Mouse (Mus musculus) lung, postnatal 0 days (tissue): ENCODE measurements around the gene Gm28635. TPM values are rescaled to one million over a fixed set of nuclear protein-coding genes. Genes with fewer than 3 reads are reported as not detected.
A peak's percentile ranks its signal among the peaks of the same experiment; 100 is the strongest.

Experiments used
- ATAC-seq: fragments of 200-750 bp; cut with Nextera tagmentation; 2 replicates; pipeline ENCODE4 v1.8.0; 2017; ENCODE audit warnings: moderate library complexity
- DNase-seq: peaks from one replicate; pipeline ENCODE4 v3.0.0-alpha.2; 2016; ENCODE audit warnings: low spot score
- H3K27ac ChIP-seq: fragments of 300-500 bp; sonication (generic); 2 replicates; pipeline ENCODE4 v1.5.1; 2014; ENCODE audit warnings: antibody characterized with exemption, mild to moderate bottlenecking, low read length, mixed read lengths
- H3K27me3 ChIP-seq: fragments of 300-500 bp; sonication (generic); replicated peaks from 2 replicates; pipeline ENCODE4 v1.6.1; 2014; ENCODE audit warnings: low read length, mixed read lengths; ENCODE audit not compliant: insufficient read depth
- H3K36me3 ChIP-seq: fragments of 300-500 bp; sonication (generic); 2 replicates; pipeline ENCODE4 v1.6.1; 2014; ENCODE audit warnings: low read length, mixed read lengths; ENCODE audit not compliant: insufficient read depth
- H3K4me1 ChIP-seq: fragments of 300-500 bp; sonication (generic); 2 replicates; pipeline ENCODE4 v1.6.1; 2014; ENCODE audit warnings: antibody characterized with exemption, low read depth, low read length, mixed read lengths; ENCODE audit not compliant: insufficient read depth
- H3K4me2 ChIP-seq: fragments of 300-500 bp; sonication (generic); replicated peaks from 2 replicates; pipeline ENCODE4 v1.6.1; 2014; ENCODE audit warnings: low read depth, mild to moderate bottlenecking, low read length, moderate library complexity, mixed read lengths
- H3K4me3 ChIP-seq: fragments of 300-500 bp; sonication (generic); 2 replicates; pipeline ENCODE4 v1.5.1; 2014; ENCODE audit warnings: low read depth, low read length
- H3K9ac ChIP-seq: fragments of 300-500 bp; sonication (generic); replicated peaks from 2 replicates; pipeline ENCODE4 v1.6.1; 2014; ENCODE audit warnings: low read depth, mild to moderate bottlenecking
- H3K9me3 ChIP-seq: fragments of 300-500 bp; sonication (generic); 2 replicates; pipeline ENCODE4 v1.6.1; 2016; ENCODE audit warnings: low read length, mixed read lengths
- CTCF ChIP-seq: IDR thresholded peaks from 2 replicates; pipeline ENCODE4 v1.5.1; 2016; ENCODE audit warnings: antibody characterized with exemption, mild to moderate bottlenecking
- EP300 ChIP-seq: IDR thresholded peaks from 2 replicates; pipeline ENCODE4 v1.6.1; 2016; ENCODE audit warnings: antibody characterized with exemption, mild to moderate bottlenecking, control low read depth
- WGBS: fragments of 180-500 bp; shearing (Covaris S2); extraction: QIAGEN DNeasy Blood & Tissue Kit; methylation state at CpG from one replicate; pipeline ENCODE4 v1.1.7; 2014; 5-methylcytosine and 5-hydroxymethylcytosine counted together
- polyA plus RNA-seq: library from polyadenylated mRNA; unstranded; fragments of >200 nt; fragmentation: Nextera tagmentation; extraction: Ambion mirVana; gene quantifications from 2 replicates; pipeline ENCODE4 v1.2.1, GENCODE M21; 2015

Gm28635 gene
- polyA plus RNA-seq, 1 experiment from 2014 or later, result not detected

GRCm38 (mm10) chr2:84721182-84721581 lies 43.3 kb upstream of the Gm28635 start:
- no peaks in the 10 kb centered on the region for H3K9me3 ChIP-seq
- H3K27me3 ChIP-seq, result no peaks in the 10 kb centered on the region
- no peak for DNase-seq
- H3K9ac ChIP-seq, result no peak overlapping the region
- H3K36me3 ChIP-seq, result peaks cover 10% of the 10 kb centered on the region; the same call in 1 of the 2 replicates
- 74% methylated on average over 3 of the region's 3 CpGs for WGBS
- no peak for TF ChIP-seq CTCF
- no peak for TF ChIP-seq EP300
- ATAC-seq, result no peak
- H3K4me1 ChIP-seq, result peaks cover under 1% of the 10 kb centered on the region; the same call in 1 of the 2 replicates
- H3K4me3 ChIP-seq, result no peak overlapping the region
- no peak overlapping the region for H3K27ac ChIP-seq
- H3K4me2 ChIP-seq, result no peak overlapping the region

GRCm38 (mm10) chr2:84720718-84721117 lies 42.9 kb upstream of the Gm28635 start:
- Histone ChIP-seq H3K27me3 (no peaks in the 10 kb centered on the region), H3K36me3 (peaks cover 10% of the 10 kb centered on the region; the same call in 1 of the 2 replicates), H3K9me3 (no peaks in the 10 kb centered on the region), H3K9ac (no peak overlapping the region), H3K4me2 (no peak overlapping the region), H3K4me3 (no peak overlapping the region), H3K27ac (no peak overlapping the region), H3K4me1 (no peaks in the 10 kb centered on the region; the same call in 1 of the 2 replicates)
- TF ChIP-seq EP300 (no peak), CTCF (no peak)
- DNase-seq (no peak), ATAC-seq (no peak)
- WGBS, result 89% methylated on average over 2 of the region's 2 CpGs

GRCm38 (mm10) chr2:84717357-84717756 lies 39.5 kb upstream of the Gm28635 start:
- Histone ChIP-seq H3K4me2 (no peak overlapping the region), H3K4me1 (no peaks in the 10 kb centered on the region; the same call in 1 of the 2 replicates)

GRCm38 (mm10) chr2:84716423-84717355 lies 38.8 kb upstream of the Gm28635 start:
- H3K4me1 ChIP-seq, result no peaks in the 10 kb centered on the region; the same call in 1 of the 2 replicates
- no peaks in the 10 kb centered on the region for H3K27me3 ChIP-seq
- WGBS, result 21% methylated on average over 9 of the region's 9 CpGs
- no peaks in the 10 kb centered on the region for H3K9me3 ChIP-seq
- no peaks in the 10 kb centered on the region for H3K36me3 ChIP-seq
- H3K9ac ChIP-seq, result peak overlapping the region; percentile 70; the same call in 1 of the 2 replicates
- peak overlapping the region; percentile 92 for H3K4me3 ChIP-seq
- no peak for ATAC-seq
- peak overlapping the region; percentile 97 for H3K27ac ChIP-seq
- H3K4me2 ChIP-seq, result peak overlapping the region; percentile 84
- TF ChIP-seq CTCF, result no peak
- no peak for TF ChIP-seq EP300
- no peak for DNase-seq

More at GRCm38 (mm10) chr2:84717357-84717756, 39.5 kb upstream of the Gm28635 start:
- no peak for ATAC-seq
- Histone ChIP-seq H3K27ac (no peak overlapping the region), H3K36me3 (no peaks in the 10 kb centered on the region), H3K4me3 (no peak overlapping the region), H3K9ac (no peak overlapping the region), H3K27me3 (no peaks in the 10 kb centered on the region), H3K9me3 (no peaks in the 10 kb centered on the region)
- TF ChIP-seq CTCF (no peak), EP300 (no peak)
- 93% methylated on average over 4 of the region's 4 CpGs for WGBS
- DNase-seq, result no peak

- H3K27ac ChIP-seq, result peak overlapping the region; percentile 97
- no peaks in the 10 kb centered on the region for H3K27me3 ChIP-seq
- peak overlapping the region; percentile 70 for H3K9ac ChIP-seq
- TF ChIP-seq CTCF (no peak), EP300 (peak; percentile 69)
- peak overlapping the region; percentile 92 for H3K4me3 ChIP-seq
- H3K9me3 ChIP-seq, result no peaks in the 10 kb centered on the region
- under 1% methylated on average over 33 of the region's 33 CpGs for WGBS
- H3K4me2 ChIP-seq, result peak overlapping the region; percentile 84
- no peaks in the 10 kb centered on the region; the same call in 1 of the 2 replicates for H3K4me1 ChIP-seq
- peak; percentile 93 for ATAC-seq
- peak; percentile 99 for DNase-seq
- no peaks in the 10 kb centered on the region for H3K36me3 ChIP-seq
Measured at GRCm38 (mm10) chr2:84715562-84716361, 37.9 kb upstream of the Gm28635 start.
